Mouse (Mus musculus) embryo, embryonic 9.5 days (tissue): Measurements from ENCODE around the gene Frmd6.

Experiments
- DNase-seq: peaks from one replicate; pipeline ENCODE4 v3.0.0-alpha.2; 2017; ENCODE audit errors: extremely low spot score

The Frmd6 gene

DNA sequence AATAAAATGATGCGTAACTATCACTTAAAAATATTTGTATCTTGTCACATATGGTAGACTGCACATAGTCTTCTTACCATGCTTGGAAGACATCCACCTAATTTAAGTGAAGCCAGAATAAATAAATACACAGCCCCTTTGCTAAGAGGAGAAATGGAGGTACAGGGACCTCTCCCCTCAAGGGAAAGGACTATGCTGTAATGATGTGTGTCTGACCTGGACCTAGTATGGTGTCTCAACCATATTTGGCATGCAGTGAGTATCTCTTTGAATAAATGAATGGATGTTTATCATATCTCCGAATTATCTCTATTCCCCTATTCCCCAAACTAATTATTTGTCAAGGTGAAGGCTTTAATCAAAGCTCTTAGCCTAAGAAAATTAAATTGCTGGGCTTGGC lies 15.4 kb upstream of the Frmd6 start:
- no peak for DNase-seq

DNA sequence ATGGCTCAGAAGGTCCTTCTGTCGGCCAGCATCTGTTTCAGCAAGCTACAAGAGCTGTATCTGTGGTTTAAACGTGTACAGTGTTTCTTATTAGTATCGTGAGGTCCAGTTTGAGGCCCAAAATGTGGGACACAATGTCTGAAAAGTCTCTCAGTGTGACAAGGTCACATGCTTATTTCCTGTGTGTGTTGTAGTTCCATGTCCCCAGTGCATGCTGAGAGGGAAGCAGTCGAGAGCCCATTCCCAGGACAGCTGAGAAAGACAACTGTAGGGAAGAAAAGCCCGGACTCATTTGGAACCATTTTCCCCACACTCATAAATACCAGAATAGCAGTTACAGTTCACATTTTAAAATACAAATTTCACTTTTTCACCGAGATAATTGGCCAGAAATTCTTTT lies 13.5 kb upstream of the Frmd6 start:
- no peak for DNase-seq

DNA sequence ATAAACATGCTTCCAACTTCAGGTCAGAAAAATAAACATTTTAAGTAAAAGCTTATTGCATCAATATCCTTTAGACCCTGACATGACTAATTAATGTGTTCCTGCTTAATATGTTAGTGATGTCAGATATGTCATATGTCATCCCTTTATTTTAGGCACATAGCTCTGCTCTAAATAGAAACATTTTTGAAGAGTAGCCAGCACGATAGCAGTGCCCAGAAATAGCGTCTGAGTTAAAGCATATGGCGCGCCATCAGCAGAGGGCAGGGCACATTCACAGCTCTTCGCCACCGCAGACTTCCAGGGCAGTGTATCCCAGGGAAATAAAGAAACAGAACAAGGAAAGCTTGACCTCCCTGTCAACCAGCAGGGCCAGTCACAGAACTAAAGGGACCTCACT lies 13.1 kb upstream of the Frmd6 start:
- no peak for DNase-seq

DNA sequence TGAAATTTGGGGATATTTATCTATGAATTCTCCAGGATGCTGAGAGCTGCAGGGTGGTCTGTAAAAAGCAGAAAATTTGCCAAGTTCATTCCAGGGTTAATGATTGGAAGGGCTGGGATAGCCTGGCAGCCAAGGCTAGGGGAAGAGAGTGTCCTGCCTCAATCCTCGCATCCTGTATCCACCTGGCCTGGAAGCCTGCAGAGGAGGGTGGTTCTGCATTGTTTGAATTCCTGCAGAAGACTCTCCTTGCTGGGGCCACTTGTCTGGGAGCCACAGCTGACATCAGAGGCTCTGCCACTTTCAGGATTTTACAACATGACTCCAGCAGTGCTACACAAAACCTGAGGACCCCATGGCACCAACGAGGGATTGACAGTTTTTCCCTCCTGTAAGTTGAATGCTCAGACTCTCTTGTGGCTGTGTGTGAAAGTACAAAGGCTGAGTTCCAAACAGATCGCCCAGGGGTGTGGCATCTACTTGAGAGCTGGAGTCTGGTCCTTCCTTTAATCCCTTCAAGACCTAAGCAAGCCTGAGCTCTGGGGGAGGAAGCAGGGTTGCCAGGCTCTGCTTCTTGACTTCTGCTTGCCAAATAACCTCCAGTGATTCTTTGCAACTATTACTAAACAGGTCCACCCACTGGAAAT lies 12.4 kb upstream of the Frmd6 start:
- DNase-seq = no peak

DNA sequence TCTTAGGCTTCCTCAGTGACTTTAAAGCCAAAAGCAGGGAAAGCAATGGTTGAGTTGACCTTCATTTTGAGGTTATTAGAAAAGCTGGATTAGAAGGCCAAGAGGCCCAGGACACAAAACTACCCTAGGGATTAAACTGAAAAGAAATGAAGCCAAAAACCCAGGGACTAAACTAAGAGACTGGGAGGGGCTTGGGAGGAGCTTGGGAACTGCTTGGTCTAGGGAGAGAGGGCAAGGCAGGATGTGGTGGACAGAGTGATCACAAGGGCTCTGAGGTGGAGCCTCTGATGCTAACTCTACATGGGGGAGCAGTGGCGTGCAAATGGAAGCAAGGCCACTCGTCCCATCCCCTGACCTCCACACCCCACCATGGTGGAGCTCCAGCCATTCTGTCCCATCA lies 8.6 kb upstream of the Frmd6 start:
- DNase-seq = no peak

DNA sequence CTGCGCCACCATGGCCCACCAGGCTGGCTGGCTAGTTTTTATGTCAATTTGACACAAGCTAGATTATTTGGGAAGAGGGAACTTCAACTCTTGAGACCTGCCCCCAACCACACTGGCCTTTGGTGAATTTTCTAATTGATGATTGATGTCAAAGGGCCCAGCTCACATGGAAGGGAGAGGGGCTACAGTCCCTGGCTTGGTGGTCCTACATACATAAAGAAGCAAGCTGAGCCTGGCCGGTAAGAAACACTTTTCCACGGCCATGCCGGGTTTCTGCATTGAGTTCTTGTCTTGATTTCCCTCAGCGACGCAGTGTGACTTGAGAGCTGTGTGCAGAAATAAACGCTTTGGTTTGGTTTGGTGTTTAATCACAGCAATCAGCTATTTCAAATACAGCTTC lies 1.3 kb upstream of the Frmd6 start:
- DNase-seq = no peak

DNA sequence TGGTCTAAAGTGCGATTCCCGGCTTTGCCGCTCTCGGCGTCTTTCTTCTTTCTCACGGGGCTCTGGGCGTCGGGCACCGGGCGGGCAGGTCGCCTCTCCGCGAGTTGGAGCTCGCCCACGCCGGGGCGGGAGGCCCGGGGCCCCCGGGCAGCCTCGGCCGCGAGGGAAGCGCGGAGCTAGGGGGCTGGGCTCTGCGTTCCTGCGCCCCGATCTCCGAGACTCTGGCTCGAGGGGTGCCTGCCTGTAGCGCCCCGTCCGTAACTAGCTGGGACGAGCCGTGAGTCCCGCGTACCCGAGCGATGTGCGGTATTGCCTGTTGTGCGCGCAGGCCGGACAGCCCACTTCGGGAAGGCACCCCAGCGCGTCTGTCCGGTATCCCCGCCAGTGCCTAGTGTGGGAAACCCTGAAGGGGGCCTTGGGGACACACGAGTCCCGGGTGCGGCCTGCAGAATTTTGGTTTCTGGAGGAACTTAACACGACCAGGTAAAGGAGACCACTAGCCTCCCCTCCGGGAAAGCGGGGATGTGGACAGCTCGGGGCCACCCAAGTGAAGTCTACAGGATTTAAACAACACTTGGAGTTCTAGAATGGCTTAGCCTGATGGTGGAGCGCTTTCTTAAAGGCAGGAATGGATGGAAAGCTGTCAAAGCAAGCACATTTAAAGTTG lies 470 bp downstream of the Frmd6 start:
- DNase-seq = no peak

DNA sequence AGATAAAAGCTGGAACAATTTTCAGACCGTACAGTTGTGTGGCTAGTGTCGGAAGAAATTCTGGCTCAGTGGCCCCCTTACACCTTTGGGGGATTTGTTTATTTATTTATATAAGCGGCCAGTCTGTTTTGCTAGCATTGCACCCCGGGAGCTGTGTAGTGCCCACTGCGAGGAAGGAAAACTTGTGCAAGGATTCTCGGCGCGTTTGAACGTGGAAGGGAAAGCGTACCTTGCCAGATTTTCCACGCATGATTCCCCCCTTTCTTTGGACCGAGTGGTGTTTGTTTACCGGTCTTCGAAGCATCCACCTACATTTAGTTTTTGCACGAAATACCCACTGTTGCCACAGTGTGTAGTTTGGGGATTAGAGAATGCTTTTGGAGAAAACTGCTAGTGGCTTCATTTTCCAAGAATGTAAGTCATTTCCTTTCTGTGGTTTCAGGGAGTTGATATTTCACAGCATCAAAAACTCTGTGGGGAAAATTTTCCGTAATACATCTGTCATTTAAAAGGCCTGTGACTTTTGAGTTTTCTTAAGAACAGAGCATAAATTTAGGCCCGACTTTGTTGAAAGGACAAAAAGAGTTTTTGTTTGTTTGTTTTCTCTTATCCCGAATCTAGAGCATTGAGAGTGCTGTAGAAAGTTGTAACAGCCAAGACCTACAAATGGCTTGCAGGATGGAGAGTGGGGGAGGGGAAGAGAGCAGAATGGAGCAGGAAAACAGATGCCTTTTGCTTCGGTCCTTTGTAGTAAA lies 1.2 kb downstream of the Frmd6 start:
- peak; percentile 24 for DNase-seq

DNA sequence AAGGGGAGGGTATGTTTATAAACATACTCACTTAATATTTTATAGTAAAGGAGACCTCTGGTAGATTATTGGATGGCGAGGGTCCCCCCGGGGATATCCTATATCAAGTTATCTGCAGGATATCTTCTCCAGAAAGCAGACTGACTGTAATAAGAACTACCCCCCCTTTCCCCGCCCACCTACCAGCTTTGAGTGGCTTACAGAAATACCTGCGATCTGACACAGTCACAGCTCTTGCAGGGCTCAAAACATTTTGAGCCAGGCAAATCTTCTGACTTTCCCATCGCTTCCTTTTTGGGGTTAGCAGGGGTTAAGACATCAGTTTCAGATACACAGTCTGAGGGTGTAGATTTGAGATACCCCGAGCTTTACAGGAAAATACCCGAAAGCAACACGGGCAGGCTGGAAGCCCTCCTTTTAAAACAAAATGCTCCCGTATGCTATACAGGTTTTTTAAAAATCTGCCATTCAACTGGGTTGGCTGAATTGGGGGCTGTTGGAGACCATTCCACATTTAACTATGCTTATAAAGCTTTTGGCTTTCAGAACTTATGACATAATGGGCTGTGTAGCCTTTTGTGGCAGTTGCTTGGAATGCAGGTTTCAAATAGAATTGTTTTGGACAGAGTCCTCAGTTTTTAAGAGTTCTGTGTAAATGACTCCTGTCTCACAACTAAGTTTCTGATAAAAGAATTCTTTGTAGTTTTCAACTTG lies 2.0 kb downstream of the Frmd6 start:
- no peak for DNase-seq

DNA sequence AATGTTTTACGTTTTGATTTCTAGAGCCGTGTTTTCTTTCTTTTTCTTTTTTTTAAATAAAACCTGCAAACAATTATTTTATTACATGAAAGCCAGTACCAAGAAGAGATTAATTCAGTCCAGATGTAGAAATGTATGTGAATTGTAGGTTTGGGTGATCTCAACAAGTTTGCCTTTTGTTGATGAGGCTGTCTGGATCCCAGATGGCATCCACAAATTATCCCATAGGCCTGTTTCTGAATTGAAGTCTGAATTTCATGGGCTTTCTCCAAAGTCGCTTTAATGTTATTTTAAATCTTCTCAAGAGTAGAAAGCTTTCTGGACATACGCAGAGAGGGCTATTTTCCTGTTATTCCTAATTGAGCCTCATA lies 2.6 kb downstream of the Frmd6 start:
- no peak for DNase-seq

DNA sequence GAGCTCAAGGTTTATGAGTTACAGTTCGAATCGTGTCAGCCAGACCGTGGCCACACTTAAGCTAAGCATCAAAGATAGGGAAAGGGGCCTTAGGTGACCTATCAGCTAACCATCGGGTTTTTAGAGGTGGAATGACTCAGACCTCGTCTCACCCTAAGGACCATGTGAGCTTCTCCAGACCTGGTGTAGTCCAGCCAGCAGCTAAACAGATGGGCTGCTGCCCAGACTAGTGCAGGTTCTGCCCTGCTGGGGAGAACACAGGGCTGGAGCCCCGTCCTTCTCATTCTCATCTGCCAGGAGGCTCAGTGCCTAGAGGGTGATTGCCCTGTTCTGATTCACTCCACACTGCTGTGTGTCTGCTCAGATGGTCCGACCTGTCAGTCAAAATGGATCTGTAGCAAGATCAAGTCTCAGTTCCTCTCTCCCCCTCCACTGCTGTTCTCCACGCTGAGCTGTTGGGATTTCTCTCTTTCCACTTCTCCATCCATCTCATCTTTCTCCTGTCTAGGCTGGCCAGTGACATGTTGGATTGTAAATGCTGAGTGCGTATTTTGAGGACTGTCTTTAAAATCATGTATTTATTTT lies 5.8 kb downstream of the Frmd6 start:
- no peak for DNase-seq

DNA sequence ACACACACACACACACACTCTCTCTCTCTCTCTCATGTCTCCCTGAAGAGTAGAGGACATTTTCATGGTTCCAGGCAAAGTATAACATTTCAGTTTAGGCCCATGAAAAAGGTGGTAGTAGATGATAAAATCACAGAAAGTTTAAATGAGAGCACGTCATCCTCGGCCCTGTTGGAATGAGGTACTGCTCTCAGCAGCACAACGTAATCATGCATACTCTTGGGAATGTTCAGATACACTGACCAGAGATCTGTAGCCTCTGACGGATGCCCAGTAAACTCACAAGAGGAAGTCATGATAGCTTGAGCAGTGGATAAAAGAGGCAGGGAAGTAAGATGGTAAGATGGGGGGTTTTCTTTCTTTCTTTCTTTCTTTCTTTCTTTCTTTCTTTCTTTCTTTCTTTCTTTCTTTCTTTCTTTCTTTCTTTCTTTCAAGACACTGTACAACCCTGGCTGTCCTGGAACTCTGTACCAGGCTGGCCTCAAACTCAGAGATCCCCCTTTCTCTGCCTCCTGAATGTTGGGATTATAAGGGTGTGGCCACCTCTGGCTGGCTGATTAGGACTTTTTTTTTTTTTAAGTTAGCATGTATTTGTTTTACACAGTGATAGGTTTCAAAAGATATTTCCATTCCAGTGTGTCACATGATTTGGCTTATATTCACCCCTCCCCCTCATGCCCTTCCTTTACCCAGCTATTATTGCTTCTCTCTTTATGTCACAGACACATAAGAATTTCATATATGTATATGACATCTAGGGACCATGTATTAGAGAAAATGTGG lies 7.1 kb downstream of the Frmd6 start:
- no peak for DNase-seq

DNA sequence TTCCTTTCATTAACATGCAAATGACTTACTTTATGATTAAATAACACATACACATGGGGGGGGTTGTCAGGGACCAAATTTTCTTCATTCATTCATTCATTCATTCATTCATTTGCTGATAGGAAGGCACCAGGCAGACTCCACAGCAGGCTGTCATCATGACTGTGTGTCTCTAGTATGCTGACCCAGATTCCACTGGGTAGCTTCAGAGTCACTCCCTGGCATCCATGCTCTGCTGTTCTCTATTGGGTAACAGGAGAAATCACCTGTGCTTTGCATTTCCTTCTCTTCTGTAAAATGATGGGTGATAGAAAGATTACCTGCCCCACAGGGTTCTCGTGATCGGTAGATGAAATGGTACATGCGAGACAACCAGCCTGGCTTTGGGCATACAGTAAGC lies 7.7 kb downstream of the Frmd6 start:
- no peak for DNase-seq

DNA sequence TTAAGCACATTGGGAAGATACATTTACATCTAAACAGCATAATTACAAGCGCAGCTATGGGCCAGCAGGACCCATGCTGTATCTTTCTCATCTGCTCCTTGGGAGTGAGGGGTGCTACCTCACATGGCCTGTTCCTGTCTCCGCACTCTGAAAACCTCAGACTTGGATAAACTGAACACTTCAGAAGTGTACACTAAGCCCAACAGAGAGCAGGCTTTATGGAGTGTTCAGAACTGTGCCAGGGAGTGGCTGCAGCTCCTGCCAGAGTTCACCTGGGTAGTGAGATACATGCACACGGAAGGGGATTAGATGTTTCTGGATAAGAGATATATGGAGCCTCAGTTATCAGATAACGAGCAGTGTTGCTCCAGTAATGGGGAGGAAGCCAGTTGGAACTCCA lies 8.7 kb downstream of the Frmd6 start:
- no peak for DNase-seq

DNA sequence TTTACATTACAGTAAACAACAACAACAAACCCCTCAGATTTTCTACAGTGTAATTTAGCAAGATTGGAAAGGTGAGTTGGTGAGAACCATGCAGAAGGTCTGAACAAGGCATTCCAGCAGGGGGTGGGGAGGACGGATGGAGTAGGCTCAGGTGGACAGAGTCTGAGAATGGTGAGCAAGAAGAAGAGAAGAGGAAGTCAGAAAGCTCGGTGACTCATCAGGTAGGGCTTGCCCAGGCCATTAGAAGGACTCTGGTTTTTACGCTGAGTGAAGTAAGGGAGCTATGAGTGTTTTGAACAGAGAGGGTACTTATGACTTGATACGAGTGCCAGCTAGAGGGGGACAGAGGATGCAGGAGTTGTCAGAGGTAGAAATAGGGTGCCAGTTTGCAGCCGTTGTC lies 9.7 kb downstream of the Frmd6 start:
- no peak for DNase-seq

DNA sequence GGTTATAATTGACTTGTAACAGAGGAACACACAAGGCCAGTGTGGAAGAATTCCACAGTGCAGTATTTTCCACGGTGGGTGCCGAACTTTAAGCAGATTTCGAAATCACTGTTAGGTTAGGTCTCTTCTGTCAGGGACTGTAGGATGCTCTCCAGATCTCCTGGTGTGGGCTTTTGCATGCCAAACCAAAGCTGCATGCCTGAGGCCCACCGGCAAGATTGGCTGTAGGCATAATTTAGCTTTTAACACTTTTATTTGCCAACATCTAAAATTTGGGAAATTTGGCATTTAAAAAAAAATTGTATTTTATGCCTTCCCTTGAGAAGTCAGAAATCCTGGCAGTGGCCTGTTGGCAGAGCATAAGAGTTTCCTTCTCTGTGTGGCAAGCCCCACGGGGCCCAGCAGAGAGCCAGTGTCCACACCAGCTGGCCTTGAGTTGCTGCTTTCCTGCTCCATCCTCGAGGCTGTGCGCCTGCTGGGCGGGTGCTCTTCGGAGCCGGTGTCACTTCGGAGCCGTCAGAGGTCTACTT lies 12.5 kb downstream of the Frmd6 start:
- no peak for DNase-seq

DNA sequence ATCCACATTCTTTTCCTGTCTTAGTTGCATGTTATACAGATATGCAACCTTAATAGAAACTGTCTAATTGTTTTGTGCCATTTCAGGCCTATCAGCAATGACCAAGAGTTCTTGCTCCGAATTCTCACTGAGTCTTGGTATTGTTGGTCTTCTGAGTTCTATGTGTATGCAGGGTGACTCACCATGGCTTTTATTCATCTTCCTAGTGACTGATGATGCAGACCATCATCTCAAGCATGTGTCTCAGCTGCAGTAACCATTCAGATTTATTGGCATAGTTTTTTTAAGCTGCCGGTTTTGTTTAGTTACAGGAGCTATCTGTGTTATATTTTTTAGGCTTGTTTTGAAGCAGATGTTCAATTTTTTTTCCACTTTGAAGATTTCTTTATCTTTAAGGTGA lies 20.1 kb downstream of the Frmd6 start:
- no peak for DNase-seq

DNA sequence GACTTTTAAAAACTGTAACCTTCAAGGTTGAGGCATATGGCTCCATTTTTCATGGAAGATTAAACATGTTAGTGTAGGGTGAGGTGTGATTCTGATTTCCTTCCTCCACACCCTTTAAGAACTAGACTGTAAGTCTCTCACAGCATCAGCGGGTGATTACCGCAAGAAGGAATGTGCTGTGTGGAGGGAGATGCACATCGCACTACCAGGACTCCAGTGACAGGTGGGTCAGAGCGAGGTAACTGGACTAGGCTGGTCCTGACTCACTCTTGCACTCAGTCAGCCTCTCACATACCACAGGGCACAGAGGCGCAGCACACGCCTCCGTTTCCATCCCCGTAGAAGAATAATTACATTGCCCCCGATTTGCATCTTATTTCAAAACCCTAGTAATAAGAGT lies 23.7 kb downstream of the Frmd6 start:
- DNase-seq = no peak

DNA sequence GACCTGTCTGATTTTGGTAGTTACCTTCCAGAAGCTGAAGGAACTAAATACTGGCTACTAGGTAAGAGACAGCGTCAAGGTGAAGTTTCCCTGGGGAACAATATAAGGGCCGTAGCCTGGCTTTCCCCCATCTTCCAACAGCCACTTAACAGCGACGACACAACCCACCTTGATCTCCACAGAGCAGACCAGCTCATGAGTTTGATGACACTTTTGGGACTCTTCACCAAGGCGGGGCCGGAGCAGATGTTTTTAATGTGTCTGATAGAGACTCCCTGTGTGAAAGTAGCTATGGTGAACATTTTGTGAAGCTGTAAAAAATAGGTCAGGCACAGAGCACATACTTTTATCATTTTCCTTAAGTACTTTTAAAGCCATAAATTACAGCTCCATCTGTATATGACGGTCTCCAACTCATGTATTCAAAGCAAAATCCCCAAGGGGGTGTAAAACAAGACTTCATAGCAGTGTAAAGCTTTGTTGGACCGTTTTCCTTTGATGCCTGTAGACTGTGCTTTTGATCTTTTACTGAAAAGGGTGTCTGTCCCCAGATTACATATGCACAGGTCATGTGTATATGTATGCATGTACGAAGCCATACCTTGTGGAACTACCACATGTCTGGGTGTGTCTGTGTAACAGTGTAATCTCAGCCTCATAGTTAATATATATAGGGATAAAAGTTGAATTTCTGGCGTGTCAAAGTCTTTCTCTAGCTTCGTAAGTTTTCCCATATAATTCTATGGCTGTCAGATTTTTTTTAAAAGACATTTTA lies 24.4 kb downstream of the Frmd6 start:
- DNase-seq = no peak

DNA sequence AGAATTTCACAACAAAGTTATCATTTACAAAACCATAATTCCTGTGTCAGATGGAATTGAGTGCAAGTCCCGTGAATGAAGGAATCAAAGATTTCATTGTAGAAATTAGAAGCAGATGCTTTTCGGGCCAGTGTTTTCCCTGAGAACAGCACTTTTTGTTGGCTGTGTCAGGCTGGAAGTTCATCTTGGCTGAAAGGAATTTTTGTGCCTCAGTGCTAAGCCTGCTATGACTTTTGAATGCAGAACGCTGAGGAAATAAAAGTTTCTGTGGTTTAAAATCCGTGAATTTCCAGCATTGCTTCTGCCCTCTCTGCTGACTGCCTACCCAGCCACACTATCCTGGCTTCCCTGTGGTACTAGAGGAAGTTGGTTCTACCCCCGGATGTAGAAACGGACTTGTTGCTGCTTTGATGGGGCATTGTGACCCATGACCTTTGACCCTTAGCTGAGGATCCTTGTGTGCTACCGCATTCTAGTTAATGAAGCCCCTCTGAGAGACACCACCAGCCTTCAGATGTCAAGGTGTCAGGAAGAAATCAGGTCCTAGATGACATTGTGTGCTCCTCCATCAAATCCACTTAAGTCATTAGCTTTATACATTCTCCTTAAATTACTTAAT lies 26.1 kb downstream of the Frmd6 start:
- peak; percentile 47 for DNase-seq
